Comparison of ENCODE assay signal across 8 mouse cellular contexts in the genomic region with DNA sequence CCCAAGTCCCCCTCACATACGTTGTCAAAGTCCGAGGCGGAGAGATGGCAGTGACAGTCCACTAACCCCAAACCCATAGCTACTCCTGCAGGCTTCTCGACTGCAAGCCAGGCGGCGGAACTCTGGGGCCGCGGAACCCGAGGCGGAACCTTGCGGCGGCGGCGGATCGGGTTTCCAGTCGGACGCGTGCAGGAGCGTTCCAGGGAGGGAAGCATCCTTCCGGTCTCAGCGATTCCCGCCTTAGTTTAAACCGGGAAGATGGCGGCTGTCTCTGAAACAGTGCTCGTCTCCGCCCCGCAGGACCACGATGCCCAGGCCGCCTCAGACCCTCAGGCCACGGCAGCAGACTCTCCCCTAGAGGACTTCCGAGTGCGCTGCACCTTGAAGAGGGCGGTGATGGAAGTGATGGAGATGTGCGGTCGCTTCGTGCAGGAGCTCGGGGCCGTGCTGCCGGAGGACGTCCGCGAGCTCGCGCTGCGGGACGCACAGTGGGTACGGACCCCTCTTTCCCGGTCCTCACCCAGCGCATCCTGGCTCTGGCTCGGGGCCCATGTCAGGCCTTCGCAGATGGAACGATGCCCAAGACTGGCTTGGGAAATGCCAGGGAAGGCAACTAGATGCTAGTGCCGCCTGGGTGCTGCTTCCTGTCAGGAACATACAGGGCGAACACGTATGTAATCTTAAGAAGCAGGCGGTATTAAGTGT. TPM values are rescaled to one million over a fixed set of nuclear protein-coding genes. Genes with fewer than 3 reads are reported as not detected.
A peak's percentile ranks its signal among the peaks of the same experiment; 100 is the strongest.
DNase-seq lines count a peak whose midpoint lies in the region; ATAC-seq lines count a peak whose summit lies in the region.

A gene (minus strand): TSS at position 152 of the 705 bp plus-strand sequence.
A gene (plus strand): TSS at position 232 of the 705 bp plus-strand sequence.

- peak within 1 kb of the TSS; percentile 78 for H3K9ac ChIP-seq in intestine, embryonic 14.5 days (ENCODE audit: low read length)

- H3K27me3 ChIP-seq in intestine, embryonic 14.5 days (replicated peaks; ENCODE audit: control insufficient read depth, insufficient read depth, low read length) = no peaks in the 10 kb centered on the region

- peak within 1 kb of the TSS; percentile 94 for H3K4me3 ChIP-seq in intestine, embryonic 14.5 days (ENCODE audit: low read depth, low read length)

- H3K9me3 ChIP-seq in intestine, embryonic 14.5 days (ENCODE audit: control insufficient read depth, low read length) = no peaks in the 10 kb centered on the region

- peak within 1 kb of the TSS; percentile 23; the same call in 1 of the 2 replicates for H3K27ac ChIP-seq in intestine, embryonic 14.5 days (ENCODE audit: low read depth)

- DNase-seq in adrenal gland, adult 2 months = peak; percentile 93
- DNase-seq in embryo, embryonic 11 days = peak; percentile 90
- peak; percentile 85 for DNase-seq in gastrocnemius, postnatal 25 days
- DNase-seq in intestine, embryonic 14.5 days (ENCODE audit: low spot score) = peak; percentile 99
- peak; percentile 91 to 94 for DNase-seq in left cerebral cortex, postnatal 14 days (ENCODE audit: low spot score in 2 of 2)
- DNase-seq in right cerebral cortex, postnatal 14 days = peak; percentile 91
- peak; percentile 94 for DNase-seq in urinary bladder, postnatal 25 days (ENCODE audit: low spot score)

- under 1% methylated on average over 56 of the region's 56 CpGs for WGBS in intestine, embryonic 14.5 days

- peaks cover 22% of the 10 kb centered on the region for H3K36me3 ChIP-seq in intestine, embryonic 14.5 days (ENCODE audit: control insufficient read depth, insufficient read depth, low read length)

- ATAC-seq in intestine, embryonic 14.5 days (replicated peaks; ENCODE audit: low FRiP score, low TSS enrichment, low read depth) = peak; percentile 91
- ATAC-seq in megakaryocyte-erythroid progenitor cell, adult 5-6 weeks (replicated peaks; ENCODE audit: low FRiP score, low TSS enrichment, poor library complexity, severe bottlenecking) = peak; percentile 93

- intact Hi-C loops in left cerebral cortex, postnatal 14 days (cut with DNase I) = loop anchor here (5.0 kb wide), 1 partner anchor 121 kb away; no protein-coding TSS in a partner anchor

- H3K4me1 ChIP-seq in intestine, embryonic 14.5 days (replicated peaks; ENCODE audit: control insufficient read depth, insufficient read depth, low read length) = peaks cover 13% of the 10 kb centered on the region

- peak within 1 kb of the TSS; percentile 84 for H3K4me2 ChIP-seq in intestine, embryonic 14.5 days (ENCODE audit: low read length)

RNA-seq across cellular contexts. Expression of the first gene that starts in this region (rescaled TPM):
- total RNA-seq in adrenal gland, adult 2 months (2021) = 10 to 100 TPM; 12.4 to 14.5 TPM
- 2.2 and 5.9 TPM in 2 replicates for polyA plus RNA-seq in adrenal gland, adult 2 months (2012; rRNA removed)
- 10 to 100 TPM; 11.8 to 12.3 TPM for total RNA-seq in gastrocnemius, postnatal 25 days (2021)
- 12.4 and 16.7 TPM in 2 replicates for polyA plus RNA-seq in intestine, embryonic 14.5 days (2014; fragmentation: Nextera tagmentation; extraction: Ambion mirVana)
- 10 to 100 TPM; 29.9 to 30.7 TPM for total RNA-seq in left cerebral cortex, postnatal 14 days (2021)
- 20.1 and 23.3 TPM in 2 replicates for total RNA-seq in megakaryocyte-erythroid progenitor cell, adult 5-6 weeks (2014; fragmentation: Nextera tagmentation)
- total RNA-seq in megakaryocyte-erythroid progenitor cell, adult 5-6 weeks (2017) = 23.3 and 33.6 TPM in 2 replicates

RNA-seq across cellular contexts. Expression of the second gene that starts in this region (rescaled TPM):
- total RNA-seq in adrenal gland, adult 2 months (2021) = 1 to 10 TPM in 1 of 2 experiments, under 1 TPM in 1; 0.52 to 1.2 TPM
- 0.17 and 0.22 TPM in 2 replicates for polyA plus RNA-seq in adrenal gland, adult 2 months (2012; rRNA removed)
- under 1 TPM; 0.26 to 0.56 TPM for total RNA-seq in gastrocnemius, postnatal 25 days (2021)
- 20.8 and 23.9 TPM in 2 replicates for polyA plus RNA-seq in intestine, embryonic 14.5 days (2014; fragmentation: Nextera tagmentation; extraction: Ambion mirVana)
- under 1 TPM; 0.70 to 0.88 TPM for total RNA-seq in left cerebral cortex, postnatal 14 days (2021)
- 17.2 and 20.8 TPM in 2 replicates for total RNA-seq in megakaryocyte-erythroid progenitor cell, adult 5-6 weeks (2014; fragmentation: Nextera tagmentation)
- total RNA-seq in megakaryocyte-erythroid progenitor cell, adult 5-6 weeks (2017) = 14.8 and 18.4 TPM in 2 replicates

Comparison
In these comparisons a context has a peak if more than half of its experiments do, and no peak if none do; other contexts are left out.
1. Peak in every context shown above with its lines: DNase-seq, ATAC-seq, H3K4me3 ChIP-seq and H3K27ac ChIP-seq.
2. RNA of the second gene that starts in this region (total RNA-seq): 14.8 to 20.8 TPM in megakaryocyte-erythroid progenitor cell, adult 5-6 weeks; 0.52 to 1.2 TPM in adrenal gland, adult 2 months, 0.70 to 0.88 TPM in left cerebral cortex, postnatal 14 days and 0.26 to 0.56 TPM in gastrocnemius, postnatal 25 days; every median in the first group is over 4 times any median in the second.
3. RNA of the second gene that starts in this region (polyA plus RNA-seq): 20.8 to 23.9 TPM in intestine, embryonic 14.5 days; 0.17 to 0.22 TPM in adrenal gland, adult 2 months; every median in the first group is over 10 times any median in the second.